In the genomic region with DNA sequence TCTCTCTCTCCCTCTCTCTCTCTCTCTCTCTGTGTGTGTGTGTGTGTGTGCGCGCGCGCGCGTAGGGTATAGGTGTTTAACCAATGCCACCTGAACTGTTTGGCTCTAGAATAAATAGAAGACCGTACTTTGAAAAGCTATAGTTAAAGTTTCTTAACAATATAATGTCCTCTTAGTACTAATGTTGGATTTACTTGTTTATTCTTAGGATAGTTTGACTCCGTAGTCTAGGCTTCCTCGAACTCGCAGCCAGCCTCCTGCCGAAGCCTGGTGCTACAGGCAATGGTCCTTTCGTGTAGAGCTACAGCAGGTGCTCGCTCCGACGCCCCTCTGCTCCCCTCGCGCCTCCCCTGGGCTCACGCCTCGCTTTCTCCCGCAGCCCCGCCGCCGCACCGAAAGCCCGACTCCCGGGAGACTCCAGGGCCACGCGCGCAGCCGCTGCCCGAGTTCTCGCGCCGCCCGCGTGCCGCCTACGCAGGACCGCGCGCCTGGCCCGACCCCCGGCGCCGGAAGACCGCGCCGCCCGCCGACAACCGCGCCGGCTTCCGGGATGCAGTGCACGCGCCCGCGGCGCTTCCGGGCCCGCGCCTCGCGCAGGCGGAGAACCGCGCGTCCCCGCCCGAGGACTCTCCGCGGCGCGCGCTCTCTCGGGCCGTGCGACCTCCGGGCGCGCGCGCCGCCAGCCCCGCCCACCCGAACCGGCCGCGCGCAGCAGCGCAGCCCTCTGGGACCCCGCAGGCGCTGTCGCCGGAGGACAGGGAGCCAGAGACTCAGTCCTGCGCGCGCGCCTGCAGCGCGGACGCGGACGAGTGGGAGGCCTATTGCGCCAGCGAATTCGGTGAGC, we compare ENCODE assay signal across 8 mouse cellular contexts. TPM values are rescaled to one million over a fixed set of nuclear protein-coding genes. Genes with fewer than 3 reads are reported as not detected.
DNase-seq lines count a peak whose midpoint lies in the region; ATAC-seq and TF ChIP-seq lines count a peak whose summit lies in the region.

No protein-coding gene starts in this region.

- DNase-seq in A20 (ENCODE audit: low read depth, low spot score), result peak; percentile 95
- DNase-seq in adrenal gland, postnatal 25 days, result peak; percentile 87
- DNase-seq in embryonic facial prominence, embryonic 11.5 days (ENCODE audit: low spot score), result peak; percentile 92
- peak; percentile 100 for DNase-seq in heart, adult 11 months
- DNase-seq in kidney, adult 18-20 months, result peak; percentile 88
- DNase-seq in limb, embryonic 14.5 days (ENCODE audit: low spot score), result peak; percentile 90
- peak; percentile 89 to 90 for DNase-seq in spleen, postnatal 36 days (ENCODE audit: low spot score in 2 of 2)

- no peaks in the 10 kb centered on the region for H3K36me3 ChIP-seq in embryonic facial prominence, embryonic 11.5 days (replicated peaks; ENCODE audit: control insufficient read depth, insufficient read depth, low read depth, low read length)
- H3K36me3 ChIP-seq in limb, embryonic 14.5 days (ENCODE audit: control insufficient read depth, insufficient read depth, low read length), result no peaks in the 10 kb centered on the region; the same call in 1 of the 2 replicates
- H3K36me3 ChIP-seq in midbrain, embryonic 16.5 days (ENCODE audit: control insufficient read depth, insufficient read depth, low read length), result no peaks in the 10 kb centered on the region

- H3K4me2 ChIP-seq in embryonic facial prominence, embryonic 11.5 days (ENCODE audit: low read depth, low read length), result peak overlapping the region; percentile 69
- H3K4me2 ChIP-seq in limb, embryonic 14.5 days (replicated peaks; ENCODE audit: low read depth, low read length, severe bottlenecking), result peak overlapping the region; percentile 76
- peak overlapping the region; percentile 85 for H3K4me2 ChIP-seq in midbrain, embryonic 16.5 days (ENCODE audit: low read length)

- ATAC-seq in embryonic facial prominence, embryonic 11.5 days (replicated peaks; ENCODE audit: insufficient number of reproducible peaks, low FRiP score, low TSS enrichment, low read depth), result peak; percentile 80
- ATAC-seq in limb, embryonic 14.5 days (ENCODE audit: low FRiP score, low read depth), result peak; percentile 90
- peak; percentile 90 for ATAC-seq in midbrain, embryonic 16.5 days

- peaks cover 5% of the 10 kb centered on the region for H3K4me1 ChIP-seq in embryonic facial prominence, embryonic 11.5 days (ENCODE audit: control insufficient read depth, insufficient read depth, low read length)
- H3K4me1 ChIP-seq in limb, embryonic 14.5 days (ENCODE audit: control insufficient read depth, insufficient read depth, low read length), result peaks cover 13% of the 10 kb centered on the region
- H3K4me1 ChIP-seq in midbrain, embryonic 16.5 days (ENCODE audit: control insufficient read depth, insufficient read depth, low read length), result peaks cover 22% of the 10 kb centered on the region

- H3K4me3 ChIP-seq in embryonic facial prominence, embryonic 11.5 days (ENCODE audit: low read depth, low read length), result peak overlapping the region; percentile 60
- H3K4me3 ChIP-seq in limb, embryonic 14.5 days (replicated peaks; ENCODE audit: low read length), result peak overlapping the region; percentile 65
- H3K4me3 ChIP-seq in midbrain, embryonic 16.5 days (ENCODE audit: low read depth, low read length), result peak overlapping the region; percentile 57

- TF ChIP-seq POLR2A in limb, embryonic 14.5 days (IDR thresholded peaks at IDR 0.05; ENCODE audit: borderline replicate concordance, extremely low read depth, insufficient read depth, insufficient read length), result 0 out of 2 replicates have a peak, but pooled peaks have one; percentile 45

- H3K27ac ChIP-seq in embryonic facial prominence, embryonic 11.5 days (replicated peaks; ENCODE audit: low read depth, low read length), result no peak overlapping the region; the same call in 1 of the 2 replicates
- peak overlapping the region; percentile 26; the same call in 1 of the 2 replicates for H3K27ac ChIP-seq in limb, embryonic 14.5 days (replicated peaks; ENCODE audit: low read depth, low read length)
- peak overlapping the region; percentile 86 for H3K27ac ChIP-seq in midbrain, embryonic 16.5 days (ENCODE audit: low read length)

- no peaks in the 10 kb centered on the region for H3K9me3 ChIP-seq in embryonic facial prominence, embryonic 11.5 days (replicated peaks; ENCODE audit: control insufficient read depth, low read length)
- H3K9me3 ChIP-seq in limb, embryonic 14.5 days (ENCODE audit: control insufficient read depth, low read length), result no peaks in the 10 kb centered on the region
- H3K9me3 ChIP-seq in midbrain, embryonic 16.5 days (replicated peaks; ENCODE audit: control insufficient read depth, low read length, poor library complexity, severe bottlenecking), result no peaks in the 10 kb centered on the region

- no peaks in the 10 kb centered on the region; the same call in 1 of the 2 replicates for H3K27me3 ChIP-seq in embryonic facial prominence, embryonic 11.5 days (ENCODE audit: control insufficient read depth, insufficient read depth, low read length)
- peaks cover 10% of the 10 kb centered on the region for H3K27me3 ChIP-seq in limb, embryonic 14.5 days (ENCODE audit: control insufficient read depth, insufficient read depth, low read length)
- no peaks in the 10 kb centered on the region for H3K27me3 ChIP-seq in midbrain, embryonic 16.5 days (ENCODE audit: control insufficient read depth, insufficient read depth, low read depth, low read length)

- under 1% methylated on average over 96 of the region's 107 CpGs for WGBS in embryonic facial prominence, embryonic 11.5 days
- WGBS in limb, embryonic 14.5 days, result under 1% methylated on average over 67 of the region's 107 CpGs
- WGBS in midbrain, embryonic 16.5 days, result under 1% methylated on average over 74 of the region's 107 CpGs

- H3K9ac ChIP-seq in embryonic facial prominence, embryonic 11.5 days (replicated peaks; ENCODE audit: low read length), result peak overlapping the region; percentile 63
- peak overlapping the region; percentile 63 for H3K9ac ChIP-seq in limb, embryonic 14.5 days (ENCODE audit: low read depth, low read length, severe bottlenecking)
- H3K9ac ChIP-seq in midbrain, embryonic 16.5 days (ENCODE audit: low read depth, low read length), result peak overlapping the region; percentile 73

RNA-seq across cellular contexts. Expression of a gene that starts 2.2 kb away (rescaled TPM):
- total RNA-seq in adrenal gland, postnatal 25 days (2021), result 2.8 and 4.2 TPM in 2 replicates
- 1.8 and 3.4 TPM in 2 replicates for polyA plus RNA-seq in embryonic facial prominence, embryonic 11.5 days (2014; fragmentation: Nextera tagmentation; extraction: Ambion mirVana)
- 2.2 and 2.3 TPM in 2 replicates for polyA plus RNA-seq in limb, embryonic 14.5 days (2012; rRNA removed)
- polyA plus RNA-seq in limb, embryonic 14.5 days (2014; fragmentation: Nextera tagmentation; extraction: Ambion mirVana), result 2.6 and 3.1 TPM in 2 replicates
- polyA plus RNA-seq in midbrain, embryonic 16.5 days (2015; fragmentation: Nextera tagmentation; extraction: Ambion mirVana), result 5.8 and 6.8 TPM in 2 replicates

RNA-seq across cellular contexts. Expression of a gene that starts 28.3 kb away (rescaled TPM):
- 34.7 and 36.0 TPM in 2 replicates for total RNA-seq in adrenal gland, postnatal 25 days (2021)
- polyA plus RNA-seq in embryonic facial prominence, embryonic 11.5 days (2014; fragmentation: Nextera tagmentation; extraction: Ambion mirVana), result 673 and 680 TPM in 2 replicates
- polyA plus RNA-seq in limb, embryonic 14.5 days (2012; rRNA removed), result 194 and 224 TPM in 2 replicates
- 291 and 311 TPM in 2 replicates for polyA plus RNA-seq in limb, embryonic 14.5 days (2014; fragmentation: Nextera tagmentation; extraction: Ambion mirVana)
- 137 and 153 TPM in 2 replicates for polyA plus RNA-seq in midbrain, embryonic 16.5 days (2015; fragmentation: Nextera tagmentation; extraction: Ambion mirVana)
